Mouse (Mus musculus): ENCODE measurements at regions not wholly inside any gene's neighbourhood (a gene's known extent, or its start where the extent isn't known, plus 50 kb on each side); places are given as distances from the start of the nearest gene placed in this dataset.

GRCm38 (mm10) chr5:118879808-118880478 is 319.5 kb downstream of the Med13l start:
- in situ Hi-C loops (cut with MboI, MseI): loop anchor here (5.0 kb wide), 2 partner anchors 92 to 812 kb away; no protein-coding TSS in a partner anchor

- in situ Hi-C loops (cut with MboI, MseI): loop anchor here (5.0 kb wide), 2 partner anchors 92 to 812 kb away; no protein-coding TSS in a partner anchor
Measured at GRCm38 (mm10) chr5:118880546-118880945, 320.1 kb downstream of the Med13l start.

- in situ Hi-C loops (cut with MboI, MseI): loop anchor here (5.0 kb wide), 2 partner anchors 90 to 810 kb away; no protein-coding TSS in a partner anchor
Measured at GRCm38 (mm10) chr5:118881886-118882285, 321.4 kb downstream of the Med13l start.

- in situ Hi-C loops (cut with MboI, MseI): no loop called here
Measured at GRCm38 (mm10) chr5:118888131-118888530, 327.7 kb downstream of the Med13l start.

GRCm38 (mm10) chr5:118891131-118891530 is 330.7 kb downstream of the Med13l start:
- in situ Hi-C loops (cut with MboI, MseI): no loop called here

GRCm38 (mm10) chr5:118908224-118908623 is 347.7 kb downstream of the Med13l start:
- in situ Hi-C loops (cut with MboI, MseI): no loop called here

GRCm38 (mm10) chr5:118909756-118910155 is 349.3 kb downstream of the Med13l start:
- in situ Hi-C loops (cut with MboI, MseI): no loop called here

- in situ Hi-C loops (cut with MboI, MseI): no loop called here
Measured at GRCm38 (mm10) chr5:118914191-118914750, 353.8 kb downstream of the Med13l start.

- in situ Hi-C loops (cut with MboI, MseI): no loop called here
Measured at GRCm38 (mm10) chr5:118923357-118923756, 362.9 kb downstream of the Med13l start.

GRCm38 (mm10) chr5:118929037-118929436 is 368.6 kb downstream of the Med13l start:
- in situ Hi-C loops (cut with MboI, MseI): no loop called here

- in situ Hi-C loops (cut with MboI, MseI): no loop called here
Measured at GRCm38 (mm10) chr5:118929990-118930501, 369.6 kb downstream of the Med13l start.

GRCm38 (mm10) chr5:118939336-118940039 is 379.0 kb downstream of the Med13l start:
- in situ Hi-C loops (cut with MboI, MseI): no loop called here

GRCm38 (mm10) chr5:118944256-118944655 is 383.8 kb downstream of the Med13l start:
- in situ Hi-C loops (cut with MboI, MseI): no loop called here

- in situ Hi-C loops (cut with MboI, MseI): no loop called here
Measured at GRCm38 (mm10) chr5:118946090-118946489, 385.6 kb downstream of the Med13l start.

- in situ Hi-C loops (cut with MboI, MseI): no loop called here
Measured at GRCm38 (mm10) chr5:118946994-118947393, 386.5 kb downstream of the Med13l start.

- in situ Hi-C loops (cut with MboI, MseI): no loop called here
Measured at GRCm38 (mm10) chr5:118948119-118948786, 387.8 kb downstream of the Med13l start.

GRCm38 (mm10) chr5:118951067-118951466 is 390.6 kb downstream of the Med13l start:
- in situ Hi-C loops (cut with MboI, MseI): no loop called here

- in situ Hi-C loops (cut with MboI, MseI): no loop called here
Measured at GRCm38 (mm10) chr5:118960521-118961001, 400.1 kb downstream of the Med13l start.

- in situ Hi-C loops (cut with MboI, MseI): no loop called here
Measured at GRCm38 (mm10) chr5:118961091-118961490, 400.6 kb downstream of the Med13l start.

GRCm38 (mm10) chr5:118962152-118962551 is 401.7 kb downstream of the Med13l start:
- in situ Hi-C loops (cut with MboI, MseI): no loop called here

- in situ Hi-C loops (cut with MboI, MseI): no loop called here
Measured at GRCm38 (mm10) chr5:118963001-118963400, 402.5 kb downstream of the Med13l start.

GRCm38 (mm10) chr5:118966901-118967300 is 406.4 kb downstream of the Med13l start:
- in situ Hi-C loops (cut with MboI, MseI): no loop called here

All from T-helper 1 cell (primary cell).